Mouse (Mus musculus) heart, adult 2 months (tissue): ENCODE results near the gene Polr3c. TPM values are rescaled to one million over a fixed set of nuclear protein-coding genes. Genes with fewer than 3 reads are reported as not detected.

Source experiments
- DNase-seq, 2 experiments: peaks; one replicate each; pipeline ENCODE4 v3.0.0; 2021
- H3K27ac ChIP-seq: fragments of 200-600 bp; 2 replicates; pipeline ENCODE4 v1.8.1; 2022
- H3K27me3 ChIP-seq: fragments of 200-500 bp; 2 replicates; pipeline ENCODE4 v1.6.1; 2012; ENCODE audit warnings: mild to moderate bottlenecking, low read length, inconsistent platforms, mixed read lengths; ENCODE audit not compliant: control insufficient read depth, insufficient read depth
- H3K36me3 ChIP-seq: fragments of 200-500 bp; 2 replicates; pipeline ENCODE4 v1.6.1; 2012; ENCODE audit warnings: low read length, inconsistent platforms; ENCODE audit not compliant: control insufficient read depth, insufficient read depth
- H3K4me1 ChIP-seq: fragments of 200-500 bp; 2 replicates; pipeline ENCODE4 v1.6.1; 2011; ENCODE audit warnings: low read length; ENCODE audit not compliant: control insufficient read depth, insufficient read depth
- H3K4me3 ChIP-seq: fragments of 200-600 bp; 2 replicates; pipeline ENCODE4 v1.8.1; 2022
- H3K79me2 ChIP-seq: fragments of 200-500 bp; replicated peaks from 2 replicates; pipeline ENCODE4 v1.6.1; 2012; ENCODE audit warnings: mild to moderate bottlenecking, inconsistent platforms, low read length, moderate library complexity, mixed read lengths; ENCODE audit not compliant: control insufficient read depth, insufficient read depth
- H3K9ac ChIP-seq: fragments of 200-500 bp; 2 replicates; pipeline ENCODE4 v1.6.1; 2012; ENCODE audit warnings: low read depth, mild to moderate bottlenecking, control low read depth, inconsistent platforms, low read length, mixed read lengths
- CTCF ChIP-seq: fragments of 200-600 bp; IDR thresholded peaks from 2 replicates; pipeline ENCODE4 v1.8.1; 2022; ENCODE audit warnings: antibody characterized with exemption, mild to moderate bottlenecking, moderate library complexity
- EP300 ChIP-seq: fragments of 200-500 bp; IDR thresholded peaks from 2 replicates; pipeline ENCODE4 v1.6.1; 2011; ENCODE audit warnings: low read depth, low read length, control low read depth; ENCODE audit not compliant: insufficient read depth
- POLR2A ChIP-seq: fragments of 200-500 bp; IDR thresholded peaks from 2 replicates; pipeline ENCODE4 v1.6.1; 2011; ENCODE audit warnings: mild to moderate bottlenecking, low read depth, low read length, control low read depth; ENCODE audit not compliant: insufficient read depth
- WGBS: fragments of 180-500 bp; shearing (Covaris S2); methylation state at CpG from one replicate; pipeline ENCODE4 v1.1.7; 2018; 5-methylcytosine and 5-hydroxymethylcytosine counted together
- intact Hi-C: fragments of 180-260 bp; cut with DNase I; formaldehyde crosslinking; loops from one replicate; pipeline ENCODE4 v1.15.1; 2025
- polyA plus RNA-seq: library from polyadenylated mRNA; depleted of rRNA; stranded (reverse); fragments of >200 nt; gene quantifications from 2 replicates; pipeline ENCODE4 v1.2.3, GENCODE M21; 2012
- total RNA-seq, 2 experiments: library from RNA; stranded (reverse); gene quantifications; 2 replicates each; pipeline ENCODE4 v1.2.3; 2021

Gene Polr3c
- total and polyA plus RNA-seq, 3 experiments, result 21.2 to 24.4 (median 22.4) TPM

- Histone ChIP-seq H3K4me1 (peaks cover 17% of the 10 kb centered on the region), H3K4me3 (no peak overlapping the region), H3K36me3 (peaks cover 12% of the 10 kb centered on the region), H3K27me3 (no peaks in the 10 kb centered on the region), H3K79me2 (peaks cover 8% of the 10 kb centered on the region), H3K9ac (no peak overlapping the region), H3K27ac (no peak overlapping the region)
- intact Hi-C loops, result loop anchor here (5.0 kb wide), 1 partner anchor 45 kb away; no protein-coding TSS in a partner anchor
- TF ChIP-seq CTCF (no peak), POLR2A (no peak), EP300 (no peak)
- peak in 1 of 2 experiments; percentile 22 for DNase-seq
- WGBS, result 14% methylated on average over 1 of the region's 1 CpGs
Measured at GRCm38 (mm10) chr3:96737013-96737740, 9.7 kb upstream of the Polr3c start.

GRCm38 (mm10) chr3:96735200-96735599 is 7.8 kb upstream of the Polr3c start:
- TF ChIP-seq POLR2A (no peak), CTCF (no peak), EP300 (no peak)
- H3K9ac ChIP-seq, result no peak overlapping the region
- WGBS, result 81% methylated on average over 2 of the region's 2 CpGs
- H3K27ac ChIP-seq, result no peak overlapping the region
- no peak for DNase-seq
- peaks cover 12% of the 10 kb centered on the region for H3K36me3 ChIP-seq
- H3K4me3 ChIP-seq, result no peak overlapping the region
- peaks cover 14% of the 10 kb centered on the region for H3K4me1 ChIP-seq
- peaks cover 11% of the 10 kb centered on the region for H3K79me2 ChIP-seq
- intact Hi-C loops, result loop anchor here (5.0 kb wide), 1 partner anchor 47 kb away; no protein-coding TSS in a partner anchor
- no peaks in the 10 kb centered on the region for H3K27me3 ChIP-seq

GRCm38 (mm10) chr3:96733984-96734383 is 6.6 kb upstream of the Polr3c start:
- H3K36me3 ChIP-seq, result peaks cover 19% of the 10 kb centered on the region
- no peak overlapping the region for H3K27ac ChIP-seq
- H3K27me3 ChIP-seq, result no peaks in the 10 kb centered on the region
- peaks cover 14% of the 10 kb centered on the region for H3K4me1 ChIP-seq
- DNase-seq, result no peak
- TF ChIP-seq EP300, result no peak
- TF ChIP-seq CTCF, result no peak
- TF ChIP-seq POLR2A, result no peak
- H3K4me3 ChIP-seq, result no peak overlapping the region
- no peak overlapping the region for H3K9ac ChIP-seq
- peaks cover 13% of the 10 kb centered on the region for H3K79me2 ChIP-seq
- intact Hi-C loops, result no loop called here
- 97% methylated on average over 1 of the region's 1 CpGs for WGBS

- DNase-seq, result no peak
- no peaks in the 10 kb centered on the region for H3K27me3 ChIP-seq
- no peak overlapping the region for H3K4me3 ChIP-seq
- intact Hi-C loops, result no loop called here
- H3K79me2 ChIP-seq, result peaks cover 15% of the 10 kb centered on the region
- H3K27ac ChIP-seq, result no peak overlapping the region
- 47% methylated on average over 5 of the region's 5 CpGs for WGBS
- no peak overlapping the region for H3K9ac ChIP-seq
- H3K4me1 ChIP-seq, result peaks cover 4% of the 10 kb centered on the region
- H3K36me3 ChIP-seq, result peaks cover 19% of the 10 kb centered on the region
- TF ChIP-seq EP300, result no peak
- no peak for TF ChIP-seq POLR2A
- no peak for TF ChIP-seq CTCF
Measured at GRCm38 (mm10) chr3:96730785-96731184, 3.4 kb upstream of the Polr3c start.

GRCm38 (mm10) chr3:96729403-96729784 is 2.0 kb upstream of the Polr3c start:
- Histone ChIP-seq H3K4me3 (no peak overlapping the region), H3K27me3 (no peaks in the 10 kb centered on the region), H3K4me1 (peaks cover 4% of the 10 kb centered on the region), H3K9ac (no peak overlapping the region), H3K79me2 (peaks cover 14% of the 10 kb centered on the region), H3K36me3 (peaks cover 18% of the 10 kb centered on the region), H3K27ac (no peak overlapping the region)
- WGBS, result 53% methylated on average over 3 of the region's 3 CpGs
- DNase-seq, result no peak
- intact Hi-C loops, result loop anchor here (5.0 kb wide), 2 partner anchors 33 to 83 kb away; no protein-coding TSS in a partner anchor
- TF ChIP-seq CTCF, result peak; percentile 33
- no peak for TF ChIP-seq POLR2A
- no peak for TF ChIP-seq EP300
